Mouse (Mus musculus): ENCODE measurements around the gene Tyro3. TPM values are rescaled to one million over a fixed set of nuclear protein-coding genes. Genes with fewer than 3 reads are reported as not detected.

Gene Tyro3
- polyA plus RNA-seq, 1 experiment from 2014 or later: 20.7 TPM

- Histone ChIP-seq H3K4me2 (no peak overlapping the region), H3K36me3 (peaks cover 50% of the 10 kb centered on the region; the same call in 1 of the 2 replicates), H3K9me3 (replicated peaks) (no peaks in the 10 kb centered on the region), H3K4me1 (peaks cover 23% of the 10 kb centered on the region), H3K27ac (replicated peaks) (no peak overlapping the region), H3K4me3 (replicated peaks) (no peak overlapping the region), H3K9ac (replicated peaks) (no peak overlapping the region), H3K27me3 (replicated peaks) (no peaks in the 10 kb centered on the region; the same call in 1 of the 2 replicates)
- ATAC-seq (ENCODE audit: low FRiP score): no peak
- 30% methylated on average over 4 of the region's 4 CpGs for WGBS
Observed at GRCm38 (mm10) chr2:119808438-119808837, 10.9 kb downstream of the Tyro3 start.

- no peak overlapping the region for H3K27ac ChIP-seq (replicated peaks)
- no peak for ATAC-seq (ENCODE audit: low FRiP score)
- no peaks in the 10 kb centered on the region for H3K27me3 ChIP-seq (replicated peaks)
- H3K9me3 ChIP-seq (replicated peaks): no peaks in the 10 kb centered on the region
- 35% methylated on average over 4 of the region's 4 CpGs for WGBS
- H3K4me1 ChIP-seq: peaks cover 18% of the 10 kb centered on the region
- no peak overlapping the region for H3K9ac ChIP-seq (replicated peaks)
- no peak overlapping the region for H3K4me2 ChIP-seq
- no peak overlapping the region for H3K4me3 ChIP-seq (replicated peaks)
- peaks cover 52% of the 10 kb centered on the region; the same call in 1 of the 2 replicates for H3K36me3 ChIP-seq
Observed at GRCm38 (mm10) chr2:119808881-119809280, 11.3 kb downstream of the Tyro3 start.

GRCm38 (mm10) chr2:119810890-119811289 lies 13.4 kb downstream of the Tyro3 start:
- Histone ChIP-seq H3K27me3 (replicated peaks) (no peaks in the 10 kb centered on the region), H3K9me3 (replicated peaks) (no peaks in the 10 kb centered on the region), H3K27ac (replicated peaks) (no peak overlapping the region), H3K9ac (replicated peaks) (no peak overlapping the region), H3K36me3 (peaks cover 49% of the 10 kb centered on the region; the same call in 1 of the 2 replicates), H3K4me2 (no peak overlapping the region), H3K4me1 (peaks cover 11% of the 10 kb centered on the region; the same call in 1 of the 2 replicates), H3K4me3 (replicated peaks) (no peak overlapping the region)
- WGBS: 74% methylated on average over 12 of the region's 12 CpGs
- no peak for ATAC-seq (ENCODE audit: low FRiP score)

GRCm38 (mm10) chr2:119811490-119812146 lies 14.1 kb downstream of the Tyro3 start:
- Histone ChIP-seq H3K4me1 (peaks cover 12% of the 10 kb centered on the region), H3K27me3 (replicated peaks) (no peaks in the 10 kb centered on the region), H3K36me3 (peaks cover 43% of the 10 kb centered on the region; the same call in 1 of the 2 replicates), H3K9ac (replicated peaks) (no peak overlapping the region), H3K4me2 (no peak overlapping the region), H3K4me3 (replicated peaks) (no peak overlapping the region), H3K9me3 (replicated peaks) (no peaks in the 10 kb centered on the region), H3K27ac (replicated peaks) (no peak overlapping the region)
- 90% methylated on average over 14 of the region's 14 CpGs for WGBS
- no peak for ATAC-seq (ENCODE audit: low FRiP score)

- no peaks in the 10 kb centered on the region for H3K9me3 ChIP-seq (replicated peaks)
- H3K4me1 ChIP-seq: peaks cover 20% of the 10 kb centered on the region
- no peaks in the 10 kb centered on the region for H3K27me3 ChIP-seq (replicated peaks)
- 56% methylated on average over 7 of the region's 7 CpGs for WGBS
- no peak overlapping the region for H3K4me2 ChIP-seq
- H3K4me3 ChIP-seq (replicated peaks): no peak overlapping the region
- peak overlapping the region; percentile 33 for H3K27ac ChIP-seq (replicated peaks)
- peak; percentile 32; the same call in 1 of the 2 replicates for ATAC-seq (ENCODE audit: low FRiP score)
- no peak overlapping the region for H3K9ac ChIP-seq (replicated peaks)
- peaks cover 43% of the 10 kb centered on the region; the same call in 1 of the 2 replicates for H3K36me3 ChIP-seq
Observed at GRCm38 (mm10) chr2:119814376-119814933, 16.9 kb downstream of the Tyro3 start.

- Histone ChIP-seq H3K9ac (replicated peaks) (no peak overlapping the region), H3K4me1 (peaks cover 20% of the 10 kb centered on the region), H3K27me3 (replicated peaks) (no peaks in the 10 kb centered on the region), H3K36me3 (peaks cover 24% of the 10 kb centered on the region; the same call in 1 of the 2 replicates), H3K27ac (replicated peaks) (0 out of 2 replicates have a peak overlapping the region, but pooled peaks have one; percentile 54), H3K9me3 (replicated peaks) (no peaks in the 10 kb centered on the region), H3K4me3 (replicated peaks) (no peak overlapping the region), H3K4me2 (no peak overlapping the region)
- ATAC-seq (ENCODE audit: low FRiP score): 0 out of 2 replicates have a peak, but pooled peaks have one; percentile 26
- 91% methylated on average over 13 of the region's 13 CpGs for WGBS
Observed at GRCm38 (mm10) chr2:119816611-119817010, 19.1 kb downstream of the Tyro3 start.

GRCm38 (mm10) chr2:119817047-119817446 lies 19.5 kb downstream of the Tyro3 start:
- ATAC-seq (ENCODE audit: low FRiP score): peak; percentile 68
- no peaks in the 10 kb centered on the region for H3K27me3 ChIP-seq (replicated peaks)
- WGBS: 82% methylated on average over 5 of the region's 5 CpGs
- H3K4me1 ChIP-seq: peaks cover 20% of the 10 kb centered on the region
- H3K9me3 ChIP-seq (replicated peaks): no peaks in the 10 kb centered on the region
- no peak overlapping the region for H3K9ac ChIP-seq (replicated peaks)
- H3K4me2 ChIP-seq: no peak overlapping the region
- no peak overlapping the region for H3K4me3 ChIP-seq (replicated peaks)
- H3K36me3 ChIP-seq: peaks cover 20% of the 10 kb centered on the region; the same call in 1 of the 2 replicates
- H3K27ac ChIP-seq (replicated peaks): 0 out of 2 replicates have a peak overlapping the region, but pooled peaks have one; percentile 54

- H3K4me1 ChIP-seq: peaks cover 20% of the 10 kb centered on the region
- 69% methylated on average over 9 of the region's 9 CpGs for WGBS
- ATAC-seq (ENCODE audit: low FRiP score): no peak
Observed at GRCm38 (mm10) chr2:119818668-119819272, 21.2 kb downstream of the Tyro3 start.

GRCm38 (mm10) chr2:119821136-119821535 lies 23.6 kb downstream of the Tyro3 start:
- no peak for ATAC-seq (ENCODE audit: low FRiP score)
- WGBS: 64% methylated on average over 9 of the region's 9 CpGs

More at GRCm38 (mm10) chr2:119818668-119819272, 21.2 kb downstream of the Tyro3 start:
- Histone ChIP-seq H3K9ac (replicated peaks) (no peak overlapping the region), H3K9me3 (replicated peaks) (no peaks in the 10 kb centered on the region), H3K4me3 (replicated peaks) (no peak overlapping the region), H3K4me2 (no peak overlapping the region), H3K27me3 (replicated peaks) (no peaks in the 10 kb centered on the region), H3K27ac (replicated peaks) (no peak overlapping the region), H3K36me3 (peaks cover 5% of the 10 kb centered on the region; the same call in 1 of the 2 replicates)

GRCm38 (mm10) chr2:119830579-119830978 lies 33.0 kb downstream of the Tyro3 start:
- Histone ChIP-seq H3K36me3 (no peaks in the 10 kb centered on the region), H3K9ac (replicated peaks) (no peak overlapping the region), H3K27me3 (replicated peaks) (no peaks in the 10 kb centered on the region), H3K4me3 (replicated peaks) (no peak overlapping the region), H3K4me2 (no peak overlapping the region), H3K4me1 (no peaks in the 10 kb centered on the region), H3K9me3 (replicated peaks) (no peaks in the 10 kb centered on the region), H3K27ac (replicated peaks) (no peak overlapping the region)
- no peak for ATAC-seq (ENCODE audit: low FRiP score)
- 68% methylated on average over 2 of the region's 2 CpGs for WGBS

More at GRCm38 (mm10) chr2:119821136-119821535, 23.6 kb downstream of the Tyro3 start:
- Histone ChIP-seq H3K36me3 (peaks cover 5% of the 10 kb centered on the region; the same call in 1 of the 2 replicates), H3K27ac (replicated peaks) (no peak overlapping the region), H3K4me2 (no peak overlapping the region), H3K4me3 (replicated peaks) (no peak overlapping the region), H3K4me1 (peaks cover 9% of the 10 kb centered on the region), H3K9me3 (replicated peaks) (no peaks in the 10 kb centered on the region), H3K27me3 (replicated peaks) (no peaks in the 10 kb centered on the region), H3K9ac (replicated peaks) (no peak overlapping the region)

GRCm38 (mm10) chr2:119834231-119834630 lies 36.7 kb downstream of the Tyro3 start:
- 93% methylated on average over 4 of the region's 4 CpGs for WGBS
- Histone ChIP-seq H3K27me3 (replicated peaks) (no peaks in the 10 kb centered on the region), H3K9me3 (replicated peaks) (no peaks in the 10 kb centered on the region), H3K4me2 (no peak overlapping the region), H3K4me1 (no peaks in the 10 kb centered on the region), H3K36me3 (no peaks in the 10 kb centered on the region), H3K9ac (replicated peaks) (no peak overlapping the region), H3K4me3 (replicated peaks) (no peak overlapping the region), H3K27ac (replicated peaks) (no peak overlapping the region)
- ATAC-seq (ENCODE audit: low FRiP score): no peak

Measured in neural tube, embryonic 15.5 days (tissue).